Mouse (Mus musculus) hindbrain, embryonic 13.5 days (tissue): ENCODE data around the gene Asic1. TPM values are rescaled to one million over a fixed set of nuclear protein-coding genes. Genes with fewer than 3 reads are reported as not detected.

ENCODE experiments used
- ATAC-seq: fragments of 200-750 bp; cut with Nextera tagmentation; 2 replicates; pipeline ENCODE4 v1.8.0; 2017; ENCODE audit warnings: moderate TSS enrichment; ENCODE audit not compliant: low FRiP score
- H3K27ac ChIP-seq: fragments of 300-500 bp; sonication (generic); 2 replicates; pipeline ENCODE4 v1.5.1; 2015; ENCODE audit warnings: inconsistent platforms, mild to moderate bottlenecking, moderate library complexity
- H3K27me3 ChIP-seq: fragments of 300-500 bp; sonication (generic); 2 replicates; pipeline ENCODE4 v1.6.1; 2015; ENCODE audit warnings: mild to moderate bottlenecking, inconsistent platforms
- H3K36me3 ChIP-seq: fragments of 300-500 bp; sonication (generic); 2 replicates; pipeline ENCODE4 v1.6.1; 2015; ENCODE audit warnings: mild to moderate bottlenecking, inconsistent platforms
- H3K4me1 ChIP-seq: fragments of 300-500 bp; sonication (generic); replicated peaks from 2 replicates; pipeline ENCODE4 v1.6.1; 2015; ENCODE audit warnings: inconsistent platforms
- H3K4me2 ChIP-seq: fragments of 300-500 bp; sonication (generic); 2 replicates; pipeline ENCODE4 v1.6.1; 2015; ENCODE audit warnings: inconsistent platforms, mild to moderate bottlenecking, moderate library complexity
- H3K4me3 ChIP-seq: fragments of 300-500 bp; sonication (generic); 2 replicates; pipeline ENCODE4 v1.5.1; 2015; ENCODE audit warnings: mild to moderate bottlenecking, inconsistent platforms
- H3K9ac ChIP-seq: fragments of 300-500 bp; sonication (generic); 2 replicates; pipeline ENCODE4 v1.6.1; 2015; ENCODE audit warnings: mild to moderate bottlenecking, inconsistent platforms
- H3K9me3 ChIP-seq: fragments of 300-500 bp; sonication (generic); 2 replicates; pipeline ENCODE4 v1.6.1; 2016; ENCODE audit warnings: inconsistent platforms
- WGBS: fragments of 180-500 bp; shearing (Covaris S2); methylation state at CpG from one replicate; pipeline ENCODE4 v1.1.7; 2015; 5-methylcytosine and 5-hydroxymethylcytosine counted together
- polyA plus RNA-seq: library from polyadenylated mRNA; unstranded; fragments of >200 nt; fragmentation: Nextera tagmentation; extraction: Ambion mirVana; gene quantifications from 2 replicates; pipeline ENCODE4 v1.2.1, GENCODE M21; 2015

Asic1 gene
- polyA plus RNA-seq, 1 experiment from 2014 or later = 63.0 TPM

DNA sequence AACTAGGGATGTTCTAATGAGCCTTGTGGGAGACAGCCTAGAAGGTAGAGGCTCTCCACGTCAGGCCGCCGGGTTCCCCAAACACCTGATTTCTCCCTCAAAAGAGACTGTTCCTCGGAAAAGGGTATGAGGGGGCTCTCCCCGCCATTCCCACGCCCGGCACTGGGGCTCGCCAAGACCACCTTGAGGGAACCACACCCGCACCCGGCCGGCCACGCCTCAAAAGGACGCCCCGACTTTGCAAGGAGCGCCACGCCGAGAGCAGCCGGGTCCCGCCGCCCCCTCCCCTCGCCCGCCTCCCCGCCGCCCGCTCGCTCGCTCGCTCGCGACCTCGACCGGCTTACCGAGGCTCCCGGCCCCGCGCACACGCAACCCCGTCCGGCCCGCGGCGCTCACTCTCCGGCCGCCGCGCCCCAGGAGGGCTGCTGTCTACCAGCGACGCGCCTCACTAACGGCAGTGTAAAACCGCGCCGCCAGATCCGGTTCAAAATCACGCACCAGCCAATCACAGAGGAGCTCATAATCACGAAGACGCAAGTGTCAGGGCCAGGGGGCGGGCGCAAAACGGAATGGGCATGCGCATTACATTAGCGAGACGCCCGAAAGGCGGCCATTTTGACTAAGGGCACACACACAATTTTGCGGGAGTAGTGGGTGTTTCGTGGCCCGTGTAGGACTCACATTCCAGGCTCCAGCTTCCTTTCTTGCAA is 18.9 kb upstream of the Asic1 start, which contains the start of gene Racgap1:
Gene Racgap1 (minus strand): TSS at position 494 of the 710 bp plus-strand sequence.
- Histone ChIP-seq H3K27ac (peak within 1 kb of the TSS; percentile 45; the same call in 1 of the 2 replicates), H3K4me1 (peaks cover 81% of the 10 kb centered on the region), H3K4me2 (peak within 1 kb of the TSS; percentile 89), H3K9ac (peak within 1 kb of the TSS; percentile 81), H3K9me3 (no peaks in the 10 kb centered on the region), H3K27me3 (peaks cover 11% of the 10 kb centered on the region), H3K4me3 (peak within 1 kb of the TSS; percentile 79), H3K36me3 (no peaks in the 10 kb centered on the region)
- WGBS = under 1% methylated on average over 68 of the region's 68 CpGs
- ATAC-seq = peak; percentile 85

DNA sequence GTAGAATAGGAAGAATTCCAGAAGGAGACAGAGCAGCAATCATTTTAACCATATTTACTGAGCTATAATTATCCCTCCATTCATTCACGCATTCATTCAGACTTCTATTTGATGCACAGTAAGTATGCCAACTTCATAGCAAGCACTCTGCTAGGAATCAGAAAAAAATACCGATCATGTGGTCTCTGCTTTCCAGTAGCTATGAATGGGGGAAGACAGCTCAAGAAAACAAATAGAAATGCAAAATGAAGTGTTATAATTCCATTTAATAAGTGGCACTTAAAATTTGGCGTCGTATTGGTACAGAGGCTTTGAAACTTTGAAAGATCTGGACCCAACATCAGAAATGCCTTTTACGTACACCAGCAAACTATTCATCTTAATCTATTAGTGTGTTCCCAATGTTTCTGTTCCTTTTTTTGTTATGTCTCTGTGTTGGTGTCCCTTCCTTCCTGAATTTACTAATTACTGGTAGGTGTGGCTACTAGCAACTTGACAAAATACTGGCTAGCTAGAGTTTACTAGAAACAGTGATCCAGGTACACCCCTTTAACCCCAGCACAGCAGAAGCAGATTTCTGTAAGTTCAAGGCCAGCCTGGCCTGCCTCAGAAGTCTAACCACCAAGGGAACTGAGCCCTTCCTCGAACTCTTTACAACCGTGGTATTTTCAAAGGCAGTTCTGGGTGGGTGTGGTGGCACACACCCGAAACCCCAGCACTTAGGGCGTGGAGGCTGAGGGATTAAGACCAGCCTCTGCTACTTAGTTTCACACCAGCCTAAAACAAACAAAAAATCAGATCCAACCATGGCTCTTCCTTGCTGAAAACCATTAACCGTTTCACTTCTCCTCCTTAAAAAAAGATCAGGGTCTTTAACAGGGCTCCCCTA is 17.9 kb upstream of the Asic1 start:
- Histone ChIP-seq H3K36me3 (no peaks in the 10 kb centered on the region), H3K27me3 (peaks cover 11% of the 10 kb centered on the region), H3K9ac (no peak overlapping the region), H3K4me2 (peak overlapping the region; percentile 89), H3K4me3 (peak overlapping the region; percentile 79), H3K4me1 (peaks cover 76% of the 10 kb centered on the region), H3K9me3 (no peaks in the 10 kb centered on the region), H3K27ac (no peak overlapping the region)
- ATAC-seq = 0 out of 2 replicates have a peak, but pooled peaks have one; percentile 3
- WGBS = 82% methylated on average over 10 of the region's 10 CpGs

DNA sequence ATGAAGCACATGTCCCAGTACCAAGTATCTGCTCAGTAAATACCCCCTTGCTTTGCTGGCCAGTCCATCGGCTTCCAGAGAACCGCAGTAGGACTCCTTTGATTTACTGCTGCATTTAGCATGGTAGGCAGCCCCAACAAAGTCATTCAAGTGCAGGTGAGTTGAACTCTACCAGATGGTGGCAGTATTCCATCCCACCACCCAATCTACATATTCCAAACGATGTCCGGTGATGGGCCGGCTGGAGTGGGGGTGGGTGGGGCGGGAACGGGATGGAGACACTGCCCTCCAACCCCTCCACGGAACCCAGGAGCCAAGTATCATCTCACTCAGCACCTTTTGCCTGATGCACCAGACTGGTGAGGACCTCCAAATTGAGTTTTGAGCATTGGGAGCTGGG is 16.9 kb upstream of the Asic1 start:
- Histone ChIP-seq H3K4me2 (peak overlapping the region; percentile 46), H3K9ac (no peak overlapping the region; the same call in 1 of the 2 replicates), H3K9me3 (no peaks in the 10 kb centered on the region), H3K27ac (no peak overlapping the region), H3K27me3 (peaks cover 11% of the 10 kb centered on the region), H3K4me1 (peaks cover 65% of the 10 kb centered on the region), H3K4me3 (peak overlapping the region; percentile 20; the same call in 1 of the 2 replicates), H3K36me3 (no peaks in the 10 kb centered on the region)
- 8% methylated on average over 8 of the region's 8 CpGs for WGBS
- no peak for ATAC-seq

GRCm38 (mm10) chr15:99653876-99654275 is 16.3 kb upstream of the Asic1 start:
- no peak for ATAC-seq
- WGBS = 4% methylated on average over 21 of the region's 21 CpGs
- H3K36me3 ChIP-seq = no peaks in the 10 kb centered on the region
- peaks cover 60% of the 10 kb centered on the region for H3K4me1 ChIP-seq
- H3K27ac ChIP-seq = peak overlapping the region; percentile 30; the same call in 1 of the 2 replicates
- peaks cover 11% of the 10 kb centered on the region for H3K27me3 ChIP-seq
- H3K4me2 ChIP-seq = peak overlapping the region; percentile 46
- no peaks in the 10 kb centered on the region for H3K9me3 ChIP-seq
- H3K9ac ChIP-seq = peak overlapping the region; percentile 49
- H3K4me3 ChIP-seq = peak overlapping the region; percentile 20

- ATAC-seq = no peak
- peak overlapping the region; percentile 77 for H3K27ac ChIP-seq
- peak overlapping the region; percentile 29; the same call in 1 of the 2 replicates for H3K4me2 ChIP-seq
- no peaks in the 10 kb centered on the region for H3K9me3 ChIP-seq
- no peak overlapping the region for H3K4me3 ChIP-seq
- peaks cover 40% of the 10 kb centered on the region for H3K4me1 ChIP-seq
- peaks cover 11% of the 10 kb centered on the region for H3K27me3 ChIP-seq
- WGBS = 24% methylated on average over 9 of the region's 9 CpGs
- H3K9ac ChIP-seq = no peak overlapping the region
- H3K36me3 ChIP-seq = no peaks in the 10 kb centered on the region
These were observed 14.2 kb upstream of the Asic1 start for GRCm38 (mm10) chr15:99655956-99656355.

- Histone ChIP-seq H3K27me3 (peaks cover 11% of the 10 kb centered on the region), H3K9me3 (no peaks in the 10 kb centered on the region), H3K9ac (no peak overlapping the region), H3K4me3 (no peak overlapping the region), H3K36me3 (no peaks in the 10 kb centered on the region), H3K27ac (no peak overlapping the region), H3K4me1 (peaks cover 37% of the 10 kb centered on the region), H3K4me2 (no peak overlapping the region)
- no peak for ATAC-seq
- 65% methylated on average over 2 of the region's 2 CpGs for WGBS
These were observed 11.7 kb upstream of the Asic1 start for GRCm38 (mm10) chr15:99658437-99658836.

GRCm38 (mm10) chr15:99661121-99661830 is 8.9 kb upstream of the Asic1 start:
- no peak overlapping the region for H3K4me2 ChIP-seq
- H3K27ac ChIP-seq = no peak overlapping the region
- no peak overlapping the region for H3K9ac ChIP-seq
- ATAC-seq = no peak
- no peaks in the 10 kb centered on the region for H3K36me3 ChIP-seq
- no peak overlapping the region for H3K4me3 ChIP-seq
- H3K27me3 ChIP-seq = no peaks in the 10 kb centered on the region
- peaks cover 37% of the 10 kb centered on the region for H3K4me1 ChIP-seq
- 93% methylated on average over 15 of the region's 15 CpGs for WGBS
- H3K9me3 ChIP-seq = no peaks in the 10 kb centered on the region

DNA sequence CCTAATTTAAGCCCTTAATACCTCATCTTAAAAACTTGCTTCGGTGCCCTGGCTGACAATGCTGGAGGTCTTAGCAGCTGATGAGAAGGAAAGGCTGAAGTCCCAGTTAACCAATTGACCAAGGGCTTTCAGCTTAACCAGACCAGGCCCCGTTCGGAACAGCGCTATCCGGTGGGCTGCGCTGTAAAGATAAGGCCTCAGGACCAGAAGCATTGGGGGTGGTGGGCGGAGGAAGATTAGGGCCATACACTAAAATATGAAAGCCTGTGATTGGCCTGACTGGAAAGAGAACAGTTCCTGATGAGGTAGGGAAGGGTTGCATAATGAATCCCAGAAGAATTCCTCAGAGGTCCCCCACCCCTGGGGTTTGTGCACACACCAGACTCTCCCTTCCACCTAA is 7.8 kb upstream of the Asic1 start:
- Histone ChIP-seq H3K36me3 (no peaks in the 10 kb centered on the region), H3K4me1 (peaks cover 39% of the 10 kb centered on the region), H3K9me3 (no peaks in the 10 kb centered on the region), H3K9ac (no peak overlapping the region), H3K4me2 (no peak overlapping the region), H3K4me3 (no peak overlapping the region), H3K27me3 (no peaks in the 10 kb centered on the region), H3K27ac (peak overlapping the region; percentile 69)
- no peak for ATAC-seq
- 65% methylated on average over 7 of the region's 7 CpGs for WGBS

- H3K4me3 ChIP-seq = peak overlapping the region; percentile 40
- H3K9ac ChIP-seq = peak overlapping the region; percentile 73
- H3K4me1 ChIP-seq = peaks cover 47% of the 10 kb centered on the region
- H3K9me3 ChIP-seq = no peaks in the 10 kb centered on the region
- ATAC-seq = peak; percentile 26; the same call in 1 of the 2 replicates
- H3K27ac ChIP-seq = peak overlapping the region; percentile 95
- no peaks in the 10 kb centered on the region for H3K27me3 ChIP-seq
- H3K4me2 ChIP-seq = peak overlapping the region; percentile 65
- 5% methylated on average over 17 of the region's 17 CpGs for WGBS
- no peaks in the 10 kb centered on the region for H3K36me3 ChIP-seq
These were observed 6.1 kb upstream of the Asic1 start for GRCm38 (mm10) chr15:99663964-99664599.

DNA sequence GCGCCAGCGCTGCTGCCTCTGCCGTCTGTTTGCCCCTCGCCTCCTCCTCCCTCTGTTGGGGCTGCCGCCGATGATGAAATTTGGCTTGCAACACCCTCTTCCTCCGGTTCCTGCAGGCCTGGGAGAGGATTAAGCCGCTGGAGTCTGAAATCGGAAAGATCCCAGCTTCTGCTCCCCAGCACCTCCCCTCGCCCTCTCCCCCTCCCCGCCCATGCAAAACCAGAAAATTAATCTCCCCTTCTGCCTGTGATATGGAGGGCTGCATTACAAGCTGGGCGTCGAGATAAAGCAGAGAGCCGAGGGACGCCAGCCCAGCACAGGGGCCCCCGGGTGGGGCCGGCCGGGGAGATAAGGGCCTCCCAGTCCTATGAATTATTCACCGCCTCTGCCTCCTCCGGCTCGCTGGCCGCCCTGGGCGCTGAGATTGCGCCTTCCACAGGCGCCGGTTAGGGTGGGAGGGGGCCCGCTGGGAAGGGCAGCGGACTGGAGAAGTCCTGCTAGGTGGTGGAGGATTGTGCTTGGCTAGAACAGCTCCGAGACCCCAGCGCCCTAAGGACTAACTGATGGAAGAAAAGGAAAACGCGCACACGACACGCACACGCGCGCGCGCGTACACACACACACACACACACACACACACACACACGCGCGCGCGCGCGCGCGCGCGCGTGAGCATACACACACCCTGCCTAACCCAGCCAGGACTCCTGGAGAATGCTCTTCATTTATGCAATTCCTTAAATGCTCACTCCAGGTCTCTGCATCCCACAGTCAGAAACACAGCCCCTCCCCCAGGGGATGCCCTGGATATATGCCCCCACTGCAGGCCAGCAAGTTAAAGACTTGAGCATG is 5.3 kb upstream of the Asic1 start:
- ATAC-seq = peak; percentile 57
- H3K36me3 ChIP-seq = no peaks in the 10 kb centered on the region
- H3K9me3 ChIP-seq = no peaks in the 10 kb centered on the region
- H3K27me3 ChIP-seq = no peaks in the 10 kb centered on the region
- WGBS = 3% methylated on average over 36 of the region's 52 CpGs
- peak overlapping the region; percentile 40 for H3K4me3 ChIP-seq
- H3K9ac ChIP-seq = peak overlapping the region; percentile 73
- H3K27ac ChIP-seq = peak overlapping the region; percentile 95
- peaks cover 54% of the 10 kb centered on the region for H3K4me1 ChIP-seq
- peak overlapping the region; percentile 65 for H3K4me2 ChIP-seq

- H3K4me3 ChIP-seq = no peak overlapping the region
- peak overlapping the region; percentile 95; the same call in 1 of the 2 replicates for H3K27ac ChIP-seq
- 100% methylated on average over 2 of the region's 2 CpGs for WGBS
- no peak for ATAC-seq
- H3K4me1 ChIP-seq = peaks cover 70% of the 10 kb centered on the region
- peaks cover 7% of the 10 kb centered on the region; the same call in 1 of the 2 replicates for H3K36me3 ChIP-seq
- H3K27me3 ChIP-seq = 0 out of 2 replicates have a peak, but pooled peaks cover 5% of the 10 kb centered on the region
- H3K4me2 ChIP-seq = no peak overlapping the region
- H3K9me3 ChIP-seq = no peaks in the 10 kb centered on the region
- H3K9ac ChIP-seq = no peak overlapping the region
These were observed 2.6 kb upstream of the Asic1 start for GRCm38 (mm10) chr15:99667544-99667943.
